In the genomic region with DNA sequence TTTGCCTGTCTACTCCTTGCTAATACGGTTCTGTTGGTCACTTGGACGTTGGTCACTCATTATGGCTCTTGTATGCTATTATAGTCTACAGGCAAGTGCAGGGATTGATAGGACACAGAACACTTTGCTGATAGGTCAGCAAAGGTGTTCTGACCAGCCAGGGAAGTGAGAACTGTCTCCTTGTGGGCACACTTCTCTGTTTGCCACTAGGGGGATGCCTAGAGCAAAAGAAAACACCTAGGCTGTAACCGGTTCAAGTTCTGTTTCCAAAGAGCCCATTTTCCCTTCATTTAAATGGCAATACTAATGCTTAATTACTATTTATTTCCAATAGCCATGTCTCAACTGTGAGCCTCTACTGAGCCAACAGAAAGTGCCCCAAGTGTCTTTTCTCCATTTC, we compare ENCODE assay signal across 9 mouse cellular contexts. TPM values are rescaled to one million over a fixed set of nuclear protein-coding genes. Genes with fewer than 3 reads are reported as not detected.
DNase-seq lines count a peak whose midpoint lies in the region; ATAC-seq and TF ChIP-seq lines count a peak whose summit lies in the region.
"Had no signal": no experiment of that assay in that cellular context is flagged by ENCODE, and none has a peak within 500 bp of the region (broad histone marks: within the 10 kb centered on the region; RNA-seq: fewer than 3 reads in every experiment).

No protein-coding gene starts in this region.

- no peak overlapping the region for H3K4me2 ChIP-seq in forebrain, postnatal 0 days (ENCODE audit: low read depth)
- no peak overlapping the region for H3K4me2 ChIP-seq in forebrain, embryonic 16.5 days (ENCODE audit: low read length)
- H3K4me2 ChIP-seq in liver, postnatal 0 days (ENCODE audit: low read depth, low read length), result no peak overlapping the region

- H3K27me3 ChIP-seq in forebrain, postnatal 0 days (ENCODE audit: insufficient read depth, low read length), result no peaks in the 10 kb centered on the region
- no peaks in the 10 kb centered on the region for H3K27me3 ChIP-seq in forebrain, embryonic 16.5 days (replicated peaks; ENCODE audit: control insufficient read depth, insufficient read depth, low read length)
- H3K27me3 ChIP-seq in liver, postnatal 0 days (ENCODE audit: insufficient read depth, low read length), result no peaks in the 10 kb centered on the region
- H3K27me3 ChIP-seq in G1E (ENCODE audit: insufficient read depth, low read length), result peaks cover 19% of the 10 kb centered on the region

- no peaks in the 10 kb centered on the region for H3K9me3 ChIP-seq in forebrain, postnatal 0 days (ENCODE audit: low read length)
- H3K9me3 ChIP-seq in forebrain, embryonic 16.5 days (ENCODE audit: control insufficient read depth, low read length), result no peaks in the 10 kb centered on the region
- H3K9me3 ChIP-seq in liver, postnatal 0 days (ENCODE audit: low read length), result no peaks in the 10 kb centered on the region
- no peaks in the 10 kb centered on the region for H3K9me3 ChIP-seq in G1E (replicated peaks)
- H3K9me3 ChIP-seq: megakaryocyte, embryonic 14.5 days had no signal

- H3K9ac ChIP-seq in forebrain, postnatal 0 days, result no peak overlapping the region
- no peak overlapping the region for H3K9ac ChIP-seq in forebrain, embryonic 16.5 days (replicated peaks; ENCODE audit: low read depth, low read length)
- H3K9ac ChIP-seq in liver, postnatal 0 days (replicated peaks), result no peak overlapping the region

- 48% methylated on average over 3 of the region's 3 CpGs for WGBS in forebrain, postnatal 0 days
- 53% methylated on average over 3 of the region's 3 CpGs for WGBS in forebrain, embryonic 16.5 days
- WGBS in liver, postnatal 0 days (ENCODE audit: insufficient replicate concordance), result 32% methylated on average over 3 of the region's 3 CpGs

- no peaks in the 10 kb centered on the region for H3K36me3 ChIP-seq in forebrain, postnatal 0 days (ENCODE audit: insufficient read depth)
- H3K36me3 ChIP-seq in forebrain, embryonic 16.5 days (ENCODE audit: control insufficient read depth, insufficient read depth), result no peaks in the 10 kb centered on the region
- no peaks in the 10 kb centered on the region for H3K36me3 ChIP-seq in liver, postnatal 0 days (replicated peaks; ENCODE audit: insufficient read depth, low read length)
- H3K36me3 ChIP-seq in G1E (replicated peaks), result no peaks in the 10 kb centered on the region

- no peak for TF ChIP-seq EP300 in liver, postnatal 0 days (IDR thresholded peaks at IDR 0.05; ENCODE audit: low read depth)

- DNase-seq in forebrain, postnatal 0 days, result no peak
- DNase-seq in liver, postnatal 0 days, result no peak
- DNase-seq in liver, result no peak
- peak; percentile 23 for DNase-seq in G1E (ENCODE audit: low spot score)
- DNase-seq in layer of hippocampus, postnatal 10 days (ENCODE audit: low spot score in 2 of 2), result no peak

- no peak overlapping the region for H3K27ac ChIP-seq in forebrain, postnatal 0 days (ENCODE audit: low read depth, low read length)
- no peak overlapping the region for H3K27ac ChIP-seq in forebrain, embryonic 16.5 days (ENCODE audit: low read length)
- no peak overlapping the region for H3K27ac ChIP-seq in liver, postnatal 0 days (ENCODE audit: low read depth)

- H3K4me1 ChIP-seq in forebrain, postnatal 0 days (ENCODE audit: insufficient read depth), result no peaks in the 10 kb centered on the region
- no peaks in the 10 kb centered on the region for H3K4me1 ChIP-seq in forebrain, embryonic 16.5 days (replicated peaks; ENCODE audit: control insufficient read depth, insufficient read depth, low read length)
- H3K4me1 ChIP-seq in liver, postnatal 0 days (ENCODE audit: insufficient read depth), result no peaks in the 10 kb centered on the region
- H3K4me1 ChIP-seq in G1E (ENCODE audit: insufficient read depth, low read depth, low read length), result peaks cover 7% of the 10 kb centered on the region; the same call in 1 of the 2 replicates

- peak; percentile 57 for TF ChIP-seq CTCF in forebrain, postnatal 0 days (IDR thresholded peaks at IDR 0.05; ENCODE audit: low read depth)
- peak; percentile 60 for TF ChIP-seq CTCF in liver, postnatal 0 days (IDR thresholded peaks at IDR 0.05; ENCODE audit: low read depth)
- TF ChIP-seq CTCF in G1E (IDR thresholded peaks at IDR 0.05; ENCODE audit: low read depth, low read length), result peak; percentile 24; the same call in 1 of the 2 replicates

- no peak for ATAC-seq in forebrain, postnatal 0 days
- ATAC-seq in forebrain, embryonic 16.5 days, result no peak
- ATAC-seq in liver, postnatal 0 days, result no peak
- ATAC-seq in G1E (ENCODE audit: extremely low read depth, insufficient number of reproducible peaks, low FRiP score, poor library complexity, severe bottlenecking), result peak; percentile 35; the same call in 1 of the 2 replicates
- peak; percentile 65; the same call in 1 of the 2 replicates for ATAC-seq in megakaryocyte progenitor cell, adult 5-6 weeks (replicated peaks; ENCODE audit: poor library complexity)
- no peak for ATAC-seq in erythroblast, adult 5-6 weeks (replicated peaks; ENCODE audit: low FRiP score, poor library complexity, severe bottlenecking)

- H3K4me3 ChIP-seq in forebrain, postnatal 0 days (ENCODE audit: low read depth, low read length), result no peak overlapping the region
- H3K4me3 ChIP-seq in forebrain, embryonic 16.5 days (replicated peaks; ENCODE audit: low read length), result no peak overlapping the region
- no peak overlapping the region for H3K4me3 ChIP-seq in liver, postnatal 0 days (ENCODE audit: low read depth, low read length)
- no peak overlapping the region for H3K4me3 ChIP-seq in G1E (ENCODE audit: low read depth, low read length)

RNA-seq across cellular contexts. Expression of a gene that starts 25.2 kb away (rescaled TPM):
- 17.4 and 19.1 TPM in 2 replicates for total RNA-seq in forebrain, postnatal 0 days (2014; rRNA removed)
- 11.2 and 11.3 TPM in 2 replicates for polyA plus RNA-seq in forebrain, postnatal 0 days (2015; fragmentation: Nextera tagmentation; extraction: Ambion mirVana)
- polyA plus RNA-seq in forebrain, embryonic 16.5 days (2015; fragmentation: Nextera tagmentation; extraction: Ambion mirVana), result 29.4 TPM in 2 replicates
- 23.6 and 24.1 TPM in 2 replicates for polyA plus RNA-seq in liver, postnatal 0 days (2015; fragmentation: Nextera tagmentation; extraction: Ambion mirVana)
- 86.3 and 91.1 TPM in 2 replicates for total RNA-seq in G1E (2014; fragmentation: Nextera tagmentation)
- total RNA-seq in G1E (2017), result 50.7 and 59.3 TPM in 2 replicates
- polyA plus RNA-seq in G1E (2012), result 54.4 and 62.7 TPM in 2 replicates
- total RNA-seq in megakaryocyte progenitor cell, adult 5-6 weeks (2015), result 33.7 and 39.8 TPM in 2 replicates
- 23.9 and 31.8 TPM in 2 replicates for total RNA-seq in megakaryocyte progenitor cell, adult 5-6 weeks (2017)
- 10 to 100 TPM; 19.0 to 23.4 TPM for total RNA-seq in layer of hippocampus, postnatal 10 days (2021)
- total RNA-seq in erythroblast, adult 5-6 weeks (2015; ENCODE audit: low replicate concordance), result 2.9 and 9.6 TPM in 2 replicates
- 3.3 and 6.0 TPM in 2 replicates for total RNA-seq in erythroblast, adult 5-6 weeks (2017; ENCODE audit: low replicate concordance)

Comparison
In these comparisons a context has a peak if more than half of its experiments do, and no peak if none do; other contexts are left out.
1. ATAC-seq: peak in G1E (single experiment) and megakaryocyte progenitor cell, adult 5-6 weeks (single experiment); none in forebrain, postnatal 0 days (single experiment), forebrain, embryonic 16.5 days (single experiment), liver, postnatal 0 days (single experiment) and erythroblast, adult 5-6 weeks (single experiment).
2. Peak in every context shown above with its lines, with median percentiles within 50 percentile points of each other: CTCF ChIP-seq.